Mouse (Mus musculus) MEL (cell line): Measurements from ENCODE around the gene Sytl3. TPM values are rescaled to one million over a fixed set of nuclear protein-coding genes. Genes with fewer than 3 reads are reported as not detected.

ENCODE experiments used
- DNase-seq: peaks from one replicate; pipeline ENCODE4 v3.0.0; 2011; ENCODE audit warnings: low read depth, low spot score
- H3K27ac ChIP-seq: 2 replicates; pipeline ENCODE4 v1.5.1; 2012; ENCODE audit warnings: low read depth, mild to moderate bottlenecking, control low read depth, low read length, moderate library complexity; ENCODE audit not compliant: control insufficient read depth
- H3K27me3 ChIP-seq, 2 experiments: fragments of 150-350 bp in 1 of 2; sonication (generic) in 1 of 2; 2 replicates each; pipeline ENCODE4 v1.6.1; 2012; ENCODE audit warnings: low read length in 2 of 2, mild to moderate bottlenecking in 2 of 2, improper control_type of control experiment in 1 of 2, moderate library complexity in 1 of 2; ENCODE audit not compliant: insufficient read depth in 2 of 2, control insufficient read depth in 1 of 2
- H3K36me3 ChIP-seq, 2 experiments: 2 replicates each; pipeline ENCODE4 v1.6.1; 2012 to 2014; ENCODE audit warnings: low read length in 2 of 2, improper control_type of control experiment in 1 of 2, inconsistent platforms in 1 of 2, mild to moderate bottlenecking in 1 of 2; ENCODE audit not compliant: insufficient read depth in 2 of 2, control insufficient read depth in 1 of 2
- H3K4me1 ChIP-seq, 2 experiments: fragments of 150-350 bp in 1 of 2; sonication (generic) in 1 of 2; 2 replicates each; pipeline ENCODE4 v1.6.1; 2012; ENCODE audit warnings: low read length in 2 of 2, improper control_type of control experiment in 1 of 2, mild to moderate bottlenecking in 1 of 2; ENCODE audit not compliant: insufficient read depth in 2 of 2, control insufficient read depth in 1 of 2
- H3K4me3 ChIP-seq, 2 experiments: fragments of 150-350 bp in 1 of 2; sonication (generic) in 1 of 2; 2 replicates each; pipeline ENCODE4 v1.5.1; 2012; ENCODE audit warnings: low read depth in 2 of 2, low read length in 2 of 2, mild to moderate bottlenecking in 2 of 2, moderate library complexity in 2 of 2, control low read depth in 1 of 2, improper control_type of control experiment in 1 of 2; ENCODE audit not compliant: control insufficient read depth in 1 of 2, insufficient read depth in 1 of 2
- H3K79me2 ChIP-seq: 2 replicates; pipeline ENCODE4 v1.6.1; 2012; ENCODE audit warnings: mild to moderate bottlenecking, low read length, moderate library complexity; ENCODE audit not compliant: control insufficient read depth, poor library complexity, insufficient read depth
- H3K9ac ChIP-seq: 2 replicates; pipeline ENCODE4 v1.6.1; 2012; ENCODE audit warnings: low read depth, mild to moderate bottlenecking, control low read depth, low read length, moderate library complexity; ENCODE audit not compliant: control insufficient read depth, poor library complexity, severe bottlenecking
- H3K9me3 ChIP-seq: fragments of 150-350 bp; sonication (generic); replicated peaks from 2 replicates; pipeline ENCODE4 v1.6.1; 2012; ENCODE audit warnings: mild to moderate bottlenecking, low read length, improper control_type of control experiment, moderate library complexity; ENCODE audit not compliant: insufficient read depth
- CHD2 ChIP-seq: IDR thresholded peaks from 2 replicates; pipeline ENCODE4 v1.6.1; 2011; ENCODE audit warnings: low read length, improper control_type of control experiment
- CTCF ChIP-seq, 3 experiments: IDR thresholded peaks in 2 of 3; conservative IDR thresholded peaks in 1 of 3; 2 replicates each; pipeline ENCODE4 v1.5.1; 2011 to 2012; ENCODE audit warnings: low read length in 3 of 3, low read depth in 2 of 3, mild to moderate bottlenecking in 2 of 3, improper control_type of control experiment in 1 of 3, inconsistent platforms in 1 of 3, mixed read lengths in 1 of 3, moderate library complexity in 1 of 3; ENCODE audit not compliant: control insufficient read depth in 1 of 3, insufficient read depth in 1 of 3, poor library complexity in 1 of 3, severe bottlenecking in 1 of 3
- GABPA ChIP-seq: IDR thresholded peaks from 2 replicates; pipeline ENCODE4 v1.6.1; 2012; ENCODE audit warnings: low read depth, mild to moderate bottlenecking, inconsistent platforms, low read length, improper control_type of control experiment, moderate library complexity
- KAT2A ChIP-seq: conservative IDR thresholded peaks from 2 replicates; pipeline ENCODE4 v1.6.1; 2012; ENCODE audit warnings: low read depth, low read length, improper control_type of control experiment, inconsistent platforms
- MAFK ChIP-seq: IDR thresholded peaks from 2 replicates; pipeline ENCODE4 v1.6.1; 2011; ENCODE audit warnings: low read depth, mild to moderate bottlenecking, low read length, improper control_type of control experiment, borderline replicate concordance
- MAX ChIP-seq: IDR thresholded peaks from 2 replicates; pipeline ENCODE4 v1.6.1; 2011; ENCODE audit warnings: low read length, improper control_type of control experiment
- MXI1 ChIP-seq: IDR thresholded peaks from 2 replicates; pipeline ENCODE4 v1.6.1; 2011; ENCODE audit warnings: mild to moderate bottlenecking, low read depth, low read length, improper control_type of control experiment
- MYC ChIP-seq: IDR thresholded peaks from 2 replicates; pipeline ENCODE4 v1.6.1; 2011; ENCODE audit warnings: low read depth, mild to moderate bottlenecking, low read length, improper control_type of control experiment, moderate library complexity
- NELFE ChIP-seq: IDR thresholded peaks from 2 replicates; pipeline ENCODE4 v1.6.1; 2011; ENCODE audit warnings: low read depth, low read length, improper control_type of control experiment
- NRF1 ChIP-seq: IDR thresholded peaks from 2 replicates; pipeline ENCODE4 v1.6.1; 2014; ENCODE audit warnings: low read depth, mild to moderate bottlenecking, inconsistent platforms, low read length, improper control_type of control experiment, moderate library complexity; ENCODE audit not compliant: poor library complexity, insufficient read depth, severe bottlenecking
- POLR2AphosphoS2 ChIP-seq: IDR thresholded peaks from 2 replicates; pipeline ENCODE4 v1.6.1; 2011; ENCODE audit warnings: low read length, improper control_type of control experiment
- POLR2AphosphoS5 ChIP-seq: IDR thresholded peaks from 2 replicates; pipeline ENCODE4 v1.6.1; 2012; ENCODE audit warnings: low read depth, borderline replicate concordance, mild to moderate bottlenecking, inconsistent platforms, low read length, moderate library complexity, mixed read lengths
- TAL1 ChIP-seq: IDR thresholded peaks from 2 replicates; pipeline ENCODE4 v1.6.1; 2012; ENCODE audit warnings: mild to moderate bottlenecking, inconsistent platforms, low read length, moderate library complexity, mixed read lengths
- TBP ChIP-seq: IDR thresholded peaks from 2 replicates; pipeline ENCODE4 v1.8.0; 2011; ENCODE audit warnings: low read depth, low read length, improper control_type of control experiment
- UBTF ChIP-seq: IDR thresholded peaks from 2 replicates; pipeline ENCODE4 v1.6.1; 2012; ENCODE audit warnings: low read depth, mild to moderate bottlenecking, inconsistent platforms, low read length, improper control_type of control experiment, moderate library complexity, borderline replicate concordance; ENCODE audit not compliant: insufficient read depth
- ZMIZ1 ChIP-seq: IDR thresholded peaks from 2 replicates; pipeline ENCODE4 v1.6.1; 2012; ENCODE audit warnings: low read depth, mild to moderate bottlenecking, inconsistent platforms, low read length, improper control_type of control experiment, moderate library complexity
- ZNF384 ChIP-seq: IDR thresholded peaks from 2 replicates; pipeline ENCODE4 v1.6.1; 2012; ENCODE audit warnings: low read depth, mild to moderate bottlenecking, inconsistent platforms, low read length, improper control_type of control experiment
- polyA plus RNA-seq, 2 experiments: library from polyadenylated mRNA; stranded (reverse) in 1 of 2; unstranded in 1 of 2; fragments of >175 nt in 1 of 2; fragments of >200 nt in 1 of 2; gene quantifications; 2 replicates each; pipeline versions ENCODE4 v1.2.1 to v1.2.4; 2012; ENCODE audit warnings: low replicate concordance in 2 of 2, low read depth in 1 of 2; ENCODE audit not compliant: insufficient read length in 2 of 2, insufficient read depth in 1 of 2, missing spikeins in 1 of 2
- total RNA-seq: library from RNA; depleted of rRNA; stranded (reverse); fragments of 300-350 nt; gene quantifications from 2 replicates; pipeline ENCODE4 v1.2.3, GENCODE M21; 2012

Gene Sytl3
- total and polyA plus RNA-seq, 3 experiments = not detected

- TF ChIP-seq ZNF384 (no peak), MYC (no peak)
- H3K36me3 ChIP-seq = peaks cover 3 to 9% of the 10 kb centered on the region in 2 experiments; a peak in 3 of 4 replicates
- H3K4me1 ChIP-seq = peaks cover 3 to 10% of the 10 kb centered on the region in 2 experiments
- no peaks in the 10 kb centered on the region for H3K79me2 ChIP-seq
- peak overlapping the region; percentile 14; the same call in 1 of the 2 replicates for H3K27ac ChIP-seq
- no peak for DNase-seq
- H3K27me3 ChIP-seq = no peaks in the 10 kb centered on the region
- no peak overlapping the region for H3K9ac ChIP-seq
- H3K4me3 ChIP-seq = no peak overlapping the region
- H3K9me3 ChIP-seq = no peaks in the 10 kb centered on the region
These were observed 85.5 kb downstream of the Sytl3 start for GRCm38 (mm10) chr17:6744366-6744765.

GRCm38 (mm10) chr17:6744871-6745270 lies 86.0 kb downstream of the Sytl3 start:
- Histone ChIP-seq H3K79me2 (no peaks in the 10 kb centered on the region), H3K27me3 (no peaks in the 10 kb centered on the region), H3K27ac (no peak overlapping the region)
- no peak for TF ChIP-seq ZMIZ1
- no peak for TF ChIP-seq MAX
- no peak for TF ChIP-seq UBTF
- no peak for TF ChIP-seq TAL1
- no peak for TF ChIP-seq POLR2AphosphoS5
- no peak for TF ChIP-seq CTCF (IDR thresholded peaks at IDR 0.05 in 2 of 3, conservative IDR thresholded peaks at IDR 0.05 in 1 of 3; ENCODE audit: control insufficient read depth in 1 of 3, insufficient read depth in 1 of 3, low read depth in 2 of 3, low read length in 3 of 3, poor library complexity in 1 of 3, severe bottlenecking in 1 of 3)
- no peak for TF ChIP-seq CHD2
- TF ChIP-seq, all 39 proteins: peak for 0
- H3K9me3 ChIP-seq = no peaks in the 10 kb centered on the region
- H3K36me3 ChIP-seq = peaks cover 5 to 9% of the 10 kb centered on the region in 2 experiments
- H3K4me3 ChIP-seq = no peak overlapping the region
- no peak overlapping the region for H3K9ac ChIP-seq
- H3K4me1 ChIP-seq = peaks cover 3 to 10% of the 10 kb centered on the region in 2 experiments
- no peak for DNase-seq

GRCm38 (mm10) chr17:6745503-6745902 lies 86.6 kb downstream of the Sytl3 start:
- no peak for DNase-seq
- Histone ChIP-seq H3K27ac (no peak overlapping the region), H3K4me3 (no peak overlapping the region), H3K9ac (no peak overlapping the region), H3K79me2 (no peaks in the 10 kb centered on the region)
- no peak for TF ChIP-seq UBTF
- no peak for TF ChIP-seq NRF1
- TF ChIP-seq KAT2A = no peak
- no peak for TF ChIP-seq GABPA
- TF ChIP-seq MXI1 = no peak
- no peak for TF ChIP-seq ZNF384
- no peak for TF ChIP-seq TBP
- no peak for TF ChIP-seq POLR2AphosphoS2
- no peak for TF ChIP-seq MAFK
- TF ChIP-seq NELFE = no peak
- TF ChIP-seq, all 39 proteins: peak for 0
- H3K36me3 ChIP-seq = peaks cover 5 to 9% of the 10 kb centered on the region in 2 experiments
- peaks cover 3 to 10% of the 10 kb centered on the region in 2 experiments for H3K4me1 ChIP-seq
- H3K27me3 ChIP-seq = no peaks in the 10 kb centered on the region
- H3K9me3 ChIP-seq = no peaks in the 10 kb centered on the region
